ENCODE assay signal across 1 mouse cellular context in genomic region chr9:21545351-21545915, GRCm38 (mm10).
A peak's percentile ranks its signal among the peaks of the same experiment; 100 is the strongest.
TF ChIP-seq lines count a peak whose summit lies in the region.

No protein-coding gene starts in this region.

TF ChIP-seq in CH12.LX, 34 proteins besides CTCF, POLR2A, EP300 and RAD21:
- TF ChIP-seq ELF1 (IDR thresholded peaks at IDR 0.05; ENCODE audit: low read depth, low read length) (0 out of 2 replicates have a peak, but pooled peaks have one; percentile 11), ZMIZ1 (IDR thresholded peaks at IDR 0.05; ENCODE audit: low read depth, low read length) (0 out of 2 replicates have a peak, but pooled peaks have one; percentile 41), HCFC1 (IDR thresholded peaks at IDR 0.05; ENCODE audit: low read depth, low read length) (peak; percentile 54), ETS1 (conservative IDR thresholded peaks at IDR 0.05; ENCODE audit: low read depth, low read length) (no peak)
